Mouse (Mus musculus) bone marrow macrophage, adult 2 months (primary cell): ENCODE results near the gene Gm21897. TPM values are rescaled to one million over a fixed set of nuclear protein-coding genes. Genes with fewer than 3 reads are reported as not detected.

Source experiments
- H3K27ac ChIP-seq: 2 replicates; pipeline ENCODE4 v1.5.1; 2012; ENCODE audit warnings: low read depth, low read length; ENCODE audit not compliant: insufficient read depth
- H3K4me1 ChIP-seq: 2 replicates; pipeline ENCODE4 v1.6.1; 2012; ENCODE audit warnings: low read length; ENCODE audit not compliant: control insufficient read depth, insufficient read depth
- H3K4me3 ChIP-seq: 2 replicates; pipeline ENCODE4 v1.5.1; 2012; ENCODE audit warnings: mild to moderate bottlenecking, low read length, moderate library complexity; ENCODE audit not compliant: insufficient read depth
- CTCF ChIP-seq: IDR thresholded peaks from 2 replicates; pipeline ENCODE4 v1.5.1; 2012; ENCODE audit warnings: low read depth, mild to moderate bottlenecking, low read length, moderate library complexity
- POLR2A ChIP-seq: IDR thresholded peaks from 2 replicates; pipeline ENCODE4 v1.6.1; 2012; ENCODE audit warnings: mild to moderate bottlenecking, low read depth, low read length, borderline replicate concordance
- polyA plus RNA-seq: library from polyadenylated mRNA; stranded (reverse); fragments of >200 nt; gene quantifications from 2 replicates; pipeline ENCODE4 v1.2.4, GENCODE M21; 2012; ENCODE audit not compliant: missing spikeins, insufficient read depth, insufficient read length

The Gm21897 gene
- polyA plus RNA-seq, 1 experiment = not detected

DNA sequence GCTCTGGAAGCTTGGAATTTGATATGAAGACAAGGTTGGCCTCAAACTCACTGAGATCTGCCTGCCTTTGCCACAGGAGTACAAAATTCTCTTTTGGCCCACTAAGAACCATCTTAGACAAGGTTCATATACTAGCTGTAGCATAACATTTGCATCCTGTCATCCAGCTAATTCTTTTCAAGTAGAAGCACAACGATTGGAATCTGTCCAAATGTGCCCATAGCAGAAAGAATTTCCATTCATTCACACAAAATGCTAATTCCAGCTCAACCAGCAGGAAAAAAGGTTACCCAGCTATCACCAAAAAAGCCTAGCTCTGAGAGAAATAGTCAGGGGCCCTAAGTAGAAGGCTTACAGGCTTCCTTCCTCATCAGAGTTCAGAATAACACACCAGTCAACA is 34.0 kb downstream of the Gm21897 start:
- no peak overlapping the region for H3K4me3 ChIP-seq
- TF ChIP-seq CTCF = no peak
- no peak for TF ChIP-seq POLR2A

GRCm38 (mm10) chr16:15352320-15352719 is 35.1 kb downstream of the Gm21897 start:
- peak overlapping the region; percentile 88 for H3K27ac ChIP-seq
- TF ChIP-seq CTCF (peak; percentile 56), POLR2A (no peak)
- peaks cover 24% of the 10 kb centered on the region for H3K4me1 ChIP-seq
- H3K4me3 ChIP-seq = no peak overlapping the region

More for the DNA sequence above, 34.0 kb downstream of the Gm21897 start:
- Histone ChIP-seq H3K27ac (no peak overlapping the region), H3K4me1 (peaks cover 17% of the 10 kb centered on the region)

- Histone ChIP-seq H3K4me1 (peaks cover 39% of the 10 kb centered on the region), H3K27ac (no peak overlapping the region), H3K4me3 (no peak overlapping the region)
- TF ChIP-seq POLR2A (no peak), CTCF (no peak)
Observed at GRCm38 (mm10) chr16:15354901-15355300, 37.6 kb downstream of the Gm21897 start.

DNA sequence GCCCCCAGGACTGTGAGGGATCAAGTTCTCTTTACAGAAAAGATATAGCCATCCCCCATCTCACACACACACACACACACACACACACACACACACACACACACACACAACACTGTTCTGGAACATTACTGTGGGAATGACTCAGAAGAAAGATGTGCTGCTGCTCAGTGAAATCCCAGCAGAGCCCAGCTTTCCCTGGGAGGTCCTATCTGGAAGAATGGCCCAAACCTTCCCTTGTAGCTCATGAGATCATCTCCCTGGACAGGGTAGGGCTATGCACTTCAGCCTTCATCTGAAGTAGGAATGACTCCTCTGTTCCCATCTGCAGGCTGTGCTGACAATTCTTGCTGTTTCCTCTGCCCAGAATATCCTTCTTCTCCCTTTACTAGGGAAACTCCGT is 38.1 kb downstream of the Gm21897 start:
- no peak overlapping the region for H3K27ac ChIP-seq

DNA sequence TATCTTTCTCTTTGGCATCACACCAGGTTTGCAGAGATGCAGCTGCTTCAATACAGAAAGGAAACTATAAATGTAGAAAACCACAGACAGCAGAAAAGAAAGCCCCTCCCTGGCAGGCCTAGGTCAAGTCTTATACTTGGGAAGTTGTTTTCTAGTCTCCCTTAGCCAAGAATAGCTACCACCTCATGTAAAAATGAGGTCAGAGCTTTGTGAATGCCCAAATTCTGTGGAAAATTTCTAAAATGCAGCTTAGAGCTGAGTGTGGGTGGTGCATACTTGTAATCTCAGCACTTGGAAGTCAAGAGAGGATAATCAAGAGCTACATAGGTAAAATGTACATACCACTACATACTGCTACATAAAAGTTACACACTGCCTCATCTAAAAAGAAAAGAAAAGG is 40.5 kb downstream of the Gm21897 start:
- no peak for TF ChIP-seq POLR2A
- TF ChIP-seq CTCF = no peak
- Histone ChIP-seq H3K27ac (no peak overlapping the region), H3K4me1 (peaks cover 30% of the 10 kb centered on the region), H3K4me3 (no peak overlapping the region)

More for the DNA sequence above, 38.1 kb downstream of the Gm21897 start:
- TF ChIP-seq POLR2A = no peak
- no peak for TF ChIP-seq CTCF
- H3K4me3 ChIP-seq = no peak overlapping the region
- H3K4me1 ChIP-seq = peaks cover 43% of the 10 kb centered on the region

DNA sequence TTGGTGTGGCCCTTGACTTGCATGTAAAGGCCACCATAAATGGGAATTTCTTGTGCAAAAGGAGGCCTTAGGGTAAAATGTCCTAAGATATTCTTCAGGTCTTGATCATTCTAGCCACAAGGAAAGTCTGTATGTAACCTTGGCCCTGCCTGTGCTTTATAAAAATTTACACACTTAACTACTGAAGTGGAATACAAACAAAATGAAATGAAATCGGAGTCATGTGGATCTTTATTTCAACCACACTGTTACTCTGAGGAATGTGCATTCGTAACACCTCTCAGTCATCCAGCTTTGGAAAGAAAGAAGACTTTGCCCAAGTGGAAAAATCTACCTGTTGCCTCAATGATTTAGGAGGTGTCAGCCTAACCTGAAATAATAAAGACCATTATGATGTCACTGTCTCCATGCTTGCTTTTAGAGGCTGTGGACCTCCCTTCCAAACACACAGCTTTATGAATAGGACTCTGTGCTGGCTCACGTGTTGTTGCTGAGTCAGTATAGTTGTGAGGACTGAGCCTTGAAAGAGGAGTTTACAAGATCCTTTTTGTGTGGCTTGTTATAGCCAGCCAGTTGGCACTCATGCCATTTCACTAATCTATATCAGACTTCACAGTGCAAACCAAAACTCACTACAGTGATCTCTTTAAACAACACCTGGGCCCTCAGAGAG is 42.0 kb downstream of the Gm21897 start:
- no peak overlapping the region for H3K4me3 ChIP-seq
- no peak overlapping the region for H3K27ac ChIP-seq
- TF ChIP-seq CTCF = no peak
- no peak for TF ChIP-seq POLR2A
- peaks cover 30% of the 10 kb centered on the region for H3K4me1 ChIP-seq

DNA sequence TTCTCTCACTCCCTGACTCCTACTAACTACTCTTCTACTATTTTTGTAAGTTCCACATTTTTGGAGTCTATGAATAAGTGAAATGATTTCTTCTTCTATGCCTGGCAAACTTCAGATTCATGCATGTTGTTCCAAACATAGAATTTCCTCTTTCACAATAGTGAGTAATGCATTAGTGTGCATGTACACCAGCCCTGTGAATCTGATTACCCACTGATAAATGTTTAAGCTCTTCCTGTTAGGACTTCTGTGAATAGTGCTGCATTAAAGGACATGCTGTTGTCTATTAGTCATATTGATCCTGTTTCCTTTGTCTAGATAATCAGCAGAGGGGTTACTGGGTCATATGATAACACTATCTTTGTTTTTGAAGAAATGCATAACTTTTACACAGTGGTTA is 43.6 kb downstream of the Gm21897 start:
- peaks cover 26% of the 10 kb centered on the region for H3K4me1 ChIP-seq
- H3K27ac ChIP-seq = peak overlapping the region; percentile 21; the same call in 1 of the 2 replicates
- H3K4me3 ChIP-seq = no peak overlapping the region
- TF ChIP-seq POLR2A (no peak), CTCF (no peak)
